Mouse (Mus musculus) neural tube, postnatal 0 days (tissue): ENCODE results near the gene Nectin4. TPM values are rescaled to one million over a fixed set of nuclear protein-coding genes. Genes with fewer than 3 reads are reported as not detected.

Source experiments
- polyA plus RNA-seq: library from polyadenylated mRNA; unstranded; fragments of >200 nt; fragmentation: Nextera tagmentation; extraction: Ambion mirVana; gene quantifications from 2 replicates; pipeline ENCODE4 v1.2.1, GENCODE M21; 2015

Nectin4 gene
- 5.5 and 6.8 TPM in 2 replicates for polyA plus RNA-seq

GRCm38 (mm10) chr1:171369845-171370556 lies at the start of gene Nectin4:
TSS of gene Nectin4 (plus strand) at chr1:171370099.

GRCm38 (mm10) chr1:171328839-171329432 lies 41.0 kb upstream of the Nectin4 start, which contains the start of gene Dedd:
TSS of gene Dedd (plus strand) at chr1:171329145.

GRCm38 (mm10) chr1:171345225-171346094 lies 24.4 kb upstream of the Nectin4 start, which contains the start of the genes Nit1 and Pfdn2:
TSS of gene Nit1 (minus strand) at chr1:171345646.
TSS of gene Pfdn2 (plus strand) at chr1:171345670.

GRCm38 (mm10) chr1:171360656-171361055 lies 9.2 kb upstream of the Nectin4 start, which contains the start of gene Klhdc9:
TSS of gene Klhdc9 (minus strand) at chr1:171360798.

GRCm38 (mm10) chr1:171388376-171389102 lies 18.6 kb downstream of the Nectin4 start, which contains the start of gene Arhgap30:
TSS of gene Arhgap30 (plus strand) at chr1:171388954.

GRCm38 (mm10) chr1:171410947-171411484 lies 41.1 kb downstream of the Nectin4 start, which contains the start of gene Usf1:
TSS of gene Usf1 (plus strand) at chr1:171411313.

GRCm38 (mm10) chr1:171418660-171419059 lies 48.8 kb downstream of the Nectin4 start, which contains the start of gene Tstd1:
TSS of gene Tstd1 (plus strand) at chr1:171418872.

GRCm38 (mm10) chr1:171437264-171438013 lies 67.5 kb downstream of the Nectin4 start, which contains the start of gene F11r:
TSS of gene F11r (plus strand) at chr1:171437535.

Other genes with a start within 250 kb of the Nectin4 start
- 300 and 349 TPM in 2 replicates for gene Sdhc, start 219.5 kb upstream of the Nectin4 start, polyA plus RNA-seq
- gene Mpz, start 219.4 kb upstream of the Nectin4 start, polyA plus RNA-seq = 97.3 and 99.7 TPM in 2 replicates
- 86.8 and 98.4 TPM in 2 replicates for gene Pcp4l1, start 173.8 kb upstream of the Nectin4 start, polyA plus RNA-seq
- 0.27 and 0.43 TPM in 2 replicates for gene Nr1i3, start 156.1 kb upstream of the Nectin4 start, polyA plus RNA-seq
- gene Tomm40l, start 147.6 kb upstream of the Nectin4 start, polyA plus RNA-seq = 43.0 and 46.0 TPM in 2 replicates
- 9.6 and 16.3 TPM in 2 replicates for gene Apoa2, start 145.0 kb upstream of the Nectin4 start, polyA plus RNA-seq
- gene Fcer1g, start 135.7 kb upstream of the Nectin4 start, polyA plus RNA-seq = 44.9 and 51.8 TPM in 2 replicates
- gene Adamts4, start 119.7 kb upstream of the Nectin4 start, polyA plus RNA-seq = 3.0 and 4.5 TPM in 2 replicates
- gene Ndufs2, start 118.7 kb upstream of the Nectin4 start, polyA plus RNA-seq = 292 and 295 TPM in 2 replicates
- 73.7 and 82.5 TPM in 2 replicates for gene B4galt3, start 99.8 kb upstream of the Nectin4 start, polyA plus RNA-seq
- gene Ppox, start 88.9 kb upstream of the Nectin4 start, polyA plus RNA-seq = 27.3 and 34.9 TPM in 2 replicates
- 66.3 and 73.0 TPM in 2 replicates for gene Usp21, start 82.1 kb upstream of the Nectin4 start, polyA plus RNA-seq
- gene Ufc1, start 75.1 kb upstream of the Nectin4 start, polyA plus RNA-seq = 136 and 151 TPM in 2 replicates
- 36.3 and 36.4 TPM in 2 replicates for gene Dedd, start 41.0 kb upstream of the Nectin4 start, polyA plus RNA-seq
- 43.7 and 47.7 TPM in 2 replicates for gene Nit1, start 24.5 kb upstream of the Nectin4 start, polyA plus RNA-seq
- 137 and 153 TPM in 2 replicates for gene Pfdn2, start 24.4 kb upstream of the Nectin4 start, polyA plus RNA-seq
- gene Klhdc9, start 9.3 kb upstream of the Nectin4 start, polyA plus RNA-seq = 6.6 and 7.4 TPM in 2 replicates
- gene Arhgap30, start 18.9 kb downstream of the Nectin4 start, polyA plus RNA-seq = 0.90 and 0.92 TPM in 2 replicates
- 116 and 119 TPM in 2 replicates for gene Usf1, start 41.2 kb downstream of the Nectin4 start, polyA plus RNA-seq
- gene Tstd1, start 48.8 kb downstream of the Nectin4 start, polyA plus RNA-seq = 2.3 and 2.7 TPM in 2 replicates
- 16.2 and 18.1 TPM in 2 replicates for gene F11r, start 67.4 kb downstream of the Nectin4 start, polyA plus RNA-seq
- 24.2 and 25.4 TPM in 2 replicates for gene Alyref2, start 133.4 kb downstream of the Nectin4 start, polyA plus RNA-seq
- gene Itln1, start 165.2 kb downstream of the Nectin4 start, polyA plus RNA-seq = not detected in 2 replicates
- 0.13 TPM in 1 of 2 replicates, not detected in the other for gene Cd244a, start 189.1 kb downstream of the Nectin4 start, polyA plus RNA-seq
- 0.22 and 0.26 TPM in 2 replicates for gene Ly9, start 237.3 kb downstream of the Nectin4 start, polyA plus RNA-seq